Mouse (Mus musculus) left cerebral cortex, adult 18-20 months (tissue): ENCODE results near the gene Mphosph9. TPM values are rescaled to one million over a fixed set of nuclear protein-coding genes. Genes with fewer than 3 reads are reported as not detected.
"Not testable (repeated sequence)": the region's sequence is repeated elsewhere in the genome, so short reads cannot be mapped to it uniquely, and the experiment has no call there.

Experiments used
- DNase-seq, 2 experiments: peaks; one replicate each; pipeline ENCODE4 v3.0.0; 2021 to 2022; ENCODE audit warnings: low spot score in 2 of 2, mixed read lengths in 1 of 2
- long read RNA-seq, 2 experiments: library from polyadenylated mRNA; stranded (forward); transcript quantifications; one replicate each; pipeline ENCODE4 v2.0.0; 2021
- total RNA-seq, 2 experiments: library from RNA; stranded (reverse); gene quantifications; 2 replicates each; pipeline ENCODE4 v1.2.3; 2021

Gene Mphosph9
- total RNA-seq: 10 to 100 TPM; 13.8 to 22.5 TPM
- long read RNA-seq, experiment 1, partial matches to known transcripts: 2 of 4 reads
- long read RNA-seq, experiment 1, other reads (novel, unspliced or antisense): 2 of 4 reads
- long read RNA-seq, experiment 2, partial matches to known transcripts: 0 of 3 reads
- long read RNA-seq, experiment 2, other reads (novel, unspliced or antisense): 3 of 3 reads

GRCm38 (mm10) chr5:124327510-124328364 is at the start of gene Mphosph9, which contains the start of gene 2810006K23Rik:
Mphosph9 (minus strand) TSS chr5:124327972.
2810006K23Rik (plus strand) TSS chr5:124328089.
- peak; percentile 99 for DNase-seq

- DNase-seq: no peak
Measured at GRCm38 (mm10) chr5:124377149-124377548, 49.4 kb upstream of the Mphosph9 start.

- DNase-seq: no peak
Measured at GRCm38 (mm10) chr5:124376401-124376800, 48.6 kb upstream of the Mphosph9 start.

- no peak for DNase-seq
Measured at GRCm38 (mm10) chr5:124374298-124374697, 46.5 kb upstream of the Mphosph9 start.

GRCm38 (mm10) chr5:124366721-124367120 is 38.9 kb upstream of the Mphosph9 start:
- no peak for DNase-seq

- DNase-seq: no peak
Measured at GRCm38 (mm10) chr5:124365754-124366153, 38.0 kb upstream of the Mphosph9 start.

- peak in 1 of 2 experiments; percentile 33 for DNase-seq
Measured at GRCm38 (mm10) chr5:124364173-124364918, 36.6 kb upstream of the Mphosph9 start.

GRCm38 (mm10) chr5:124362982-124363381 is 35.2 kb upstream of the Mphosph9 start, which contains the start of gene Cdk2ap1:
Cdk2ap1 (minus strand) TSS chr5:124363082.
- DNase-seq: not testable (repeated sequence)

- no peak for DNase-seq
Measured at GRCm38 (mm10) chr5:124359641-124360040, 31.9 kb upstream of the Mphosph9 start.

- DNase-seq: no peak
Measured at GRCm38 (mm10) chr5:124356695-124357094, 28.9 kb upstream of the Mphosph9 start.

- DNase-seq: no peak
Measured at GRCm38 (mm10) chr5:124355425-124355959, 27.7 kb upstream of the Mphosph9 start.

- DNase-seq: peak in 1 of 2 experiments; percentile 27
Measured at GRCm38 (mm10) chr5:124354574-124355424, 27.0 kb upstream of the Mphosph9 start.

- DNase-seq: peak in 1 of 2 experiments; percentile 46
Measured at GRCm38 (mm10) chr5:124353726-124354547, 26.2 kb upstream of the Mphosph9 start.

GRCm38 (mm10) chr5:124353011-124353725 is 25.4 kb upstream of the Mphosph9 start:
- no peak for DNase-seq

- DNase-seq: peak; percentile 53 to 75
Measured at GRCm38 (mm10) chr5:124352141-124352920, 24.6 kb upstream of the Mphosph9 start.

- DNase-seq: no peak
Measured at GRCm38 (mm10) chr5:124351604-124352003, 23.8 kb upstream of the Mphosph9 start.

GRCm38 (mm10) chr5:124351111-124351560 is 23.4 kb upstream of the Mphosph9 start:
- peak; percentile 61 to 82 for DNase-seq

GRCm38 (mm10) chr5:124350350-124350749 is 22.6 kb upstream of the Mphosph9 start:
- no peak for DNase-seq
